Mouse (Mus musculus): ENCODE results near the gene Il1f6.
"Not testable (repeated sequence)": the region's sequence is repeated elsewhere in the genome, so short reads cannot be mapped to it uniquely, and the experiment has no call there.

The Il1f6 gene

DNA sequence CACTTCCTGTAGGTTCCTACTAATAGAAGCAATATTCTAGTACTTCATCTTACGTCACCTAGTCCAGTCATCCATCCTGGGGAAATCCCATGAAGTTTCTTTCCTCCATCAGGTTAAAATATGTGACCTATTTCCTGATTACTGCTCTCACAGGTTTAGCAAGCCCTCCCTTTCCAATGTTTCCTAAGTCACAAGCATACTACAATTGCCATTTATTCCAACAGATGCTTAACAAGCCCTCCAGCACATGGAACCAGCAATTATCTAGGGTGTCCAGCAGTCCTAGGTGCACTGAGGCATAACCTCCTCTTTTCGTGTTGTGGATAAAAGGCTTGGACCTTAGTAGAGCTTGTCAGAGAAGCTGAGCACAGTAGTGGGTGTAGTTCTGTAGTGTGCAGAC, at the start of gene Il1f6:
Gene Il1f6 (plus strand): TSS at position 301 of the 400 bp plus-strand sequence.
- DNase-seq (ENCODE audit: inconsistent ontology term), result no peak

DNA sequence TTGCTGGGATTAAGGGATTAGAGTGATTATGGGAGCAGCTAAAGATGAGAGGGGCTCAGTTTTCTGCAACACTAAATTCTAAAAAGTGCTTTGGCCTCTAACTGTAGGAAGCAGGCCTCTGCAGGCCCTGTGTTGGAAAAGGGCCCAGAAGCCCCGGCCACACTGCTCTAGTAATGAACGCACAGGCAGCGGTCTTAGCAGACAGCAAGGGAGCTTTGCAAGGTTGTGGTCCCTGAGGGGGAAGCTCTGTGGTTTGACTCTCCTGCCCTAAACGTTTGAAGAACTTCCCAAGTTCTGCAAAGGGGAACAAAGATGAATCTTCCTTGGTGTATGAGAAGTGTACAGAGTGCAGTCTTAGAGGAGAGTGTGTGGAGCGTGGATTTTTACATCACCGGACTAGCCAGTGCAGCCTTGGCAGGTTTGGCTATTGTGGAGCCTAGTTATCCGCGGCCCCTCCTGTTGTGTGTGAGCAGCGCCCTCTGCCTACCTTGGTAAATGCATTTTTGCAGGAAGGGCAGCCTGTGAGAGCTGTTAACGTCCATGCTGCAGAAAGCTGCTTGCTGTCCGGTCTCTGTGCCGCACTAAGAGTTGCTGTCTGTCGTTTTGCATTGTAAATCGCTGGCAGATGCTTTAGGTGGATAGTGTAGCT, 33.4 kb upstream of the Il1f6 start:
- DNase-seq (ENCODE audit: inconsistent ontology term), result peak; percentile 34

- not testable (repeated sequence) for DNase-seq (ENCODE audit: inconsistent ontology term)
Measured at GRCm38 (mm10) chr2:24182423-24183147, 32.6 kb upstream of the Il1f6 start.

GRCm38 (mm10) chr2:24184092-24184491, 31.1 kb upstream of the Il1f6 start:
- DNase-seq (ENCODE audit: inconsistent ontology term), result not testable (repeated sequence)

GRCm38 (mm10) chr2:24186176-24186575, 29.0 kb upstream of the Il1f6 start, which contains the start of gene Il1f9:
TSS of gene Il1f9 (plus strand) at chr2:24186476.
- DNase-seq (ENCODE audit: inconsistent ontology term), result no peak

- no peak for DNase-seq (ENCODE audit: inconsistent ontology term)
Measured at GRCm38 (mm10) chr2:24187585-24187984, 27.6 kb upstream of the Il1f6 start.

GRCm38 (mm10) chr2:24188189-24188588, 27.0 kb upstream of the Il1f6 start:
- no peak for DNase-seq (ENCODE audit: inconsistent ontology term)

DNA sequence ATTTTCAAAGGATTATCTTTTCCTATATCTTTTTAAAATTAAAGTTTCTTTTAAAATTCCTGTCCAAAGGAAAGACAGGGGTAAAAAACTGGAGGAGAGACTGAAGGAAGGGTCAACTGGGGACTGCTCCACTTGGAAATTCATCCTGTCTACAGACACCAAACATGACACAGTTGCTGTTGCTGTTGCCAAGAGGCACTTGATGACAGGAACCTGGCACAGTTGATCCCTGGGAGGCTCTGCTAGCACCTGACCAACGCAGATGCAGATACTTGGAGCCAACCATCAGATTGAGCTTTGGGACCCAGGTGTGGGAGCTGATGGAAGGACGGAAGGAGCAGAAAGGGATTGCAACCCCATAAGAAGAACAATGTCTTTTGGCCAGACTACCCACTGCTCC, 12.0 kb downstream of the Il1f6 start:
- DNase-seq (ENCODE audit: inconsistent ontology term), result no peak

DNA sequence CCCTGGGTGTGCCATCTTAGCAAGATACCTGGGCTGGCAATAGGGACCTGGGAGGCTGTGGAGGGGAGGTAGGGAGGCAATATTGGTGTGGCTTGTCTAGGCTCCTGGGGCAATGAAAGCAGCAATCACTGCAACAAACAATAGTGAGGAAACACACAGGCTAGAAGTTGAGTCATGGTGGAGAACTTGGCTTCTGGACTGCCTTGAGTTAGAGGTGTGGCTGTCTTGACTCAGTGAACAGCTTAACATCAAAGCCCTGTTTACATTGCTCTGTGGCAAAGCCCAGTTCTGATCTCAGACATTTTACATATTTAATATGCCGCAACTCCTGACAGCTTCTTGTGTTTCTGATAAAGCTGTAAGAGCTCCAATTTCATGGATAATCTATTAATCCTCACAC, 52.3 kb downstream of the Il1f6 start:
- no peak for DNase-seq (ENCODE audit: inconsistent ontology term)

GRCm38 (mm10) chr2:24273619-24274018, 58.4 kb downstream of the Il1f6 start:
- DNase-seq (ENCODE audit: inconsistent ontology term), result no peak

DNA sequence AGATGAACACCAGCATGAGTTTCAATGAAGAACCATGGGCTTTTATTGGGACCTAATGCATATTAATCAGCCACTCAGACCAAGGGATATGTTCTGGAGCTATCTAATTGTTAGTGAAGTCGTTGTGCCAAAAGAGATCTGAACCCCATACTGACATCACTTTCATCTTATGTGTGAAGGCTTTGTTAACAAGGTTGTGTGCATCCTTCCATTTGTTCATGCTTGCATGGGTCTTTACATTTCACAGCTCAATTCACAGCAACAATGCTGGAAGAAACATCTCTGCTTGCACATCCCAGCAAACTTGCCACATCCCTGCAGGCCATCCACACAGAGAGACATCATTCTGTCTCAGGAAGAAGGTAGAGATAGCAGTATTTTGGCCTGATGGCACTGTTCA, 59.9 kb downstream of the Il1f6 start:
- no peak for DNase-seq (ENCODE audit: inconsistent ontology term)
